Mouse (Mus musculus) hindbrain, embryonic 10.5 days (tissue): ENCODE measurements around the gene Hivep1. TPM values are rescaled to one million over a fixed set of nuclear protein-coding genes. Genes with fewer than 3 reads are reported as not detected.

Experiments
- DNase-seq: peaks from one replicate; pipeline ENCODE4 v3.0.0-alpha.2; 2017; ENCODE audit warnings: low spot score
- H3K27ac ChIP-seq: fragments of 300-500 bp; sonication (generic); 2 replicates; pipeline ENCODE4 v1.5.1; 2016; ENCODE audit warnings: mild to moderate bottlenecking, moderate library complexity
- H3K27me3 ChIP-seq: fragments of 300-500 bp; sonication (generic); 2 replicates; pipeline ENCODE4 v1.6.1; 2016; ENCODE audit warnings: mild to moderate bottlenecking; ENCODE audit not compliant: poor library complexity, insufficient read depth, severe bottlenecking
- H3K36me3 ChIP-seq: fragments of 300-500 bp; sonication (generic); 2 replicates; pipeline ENCODE4 v1.6.1; 2016; ENCODE audit warnings: mild to moderate bottlenecking, moderate library complexity
- H3K4me1 ChIP-seq: fragments of 300-500 bp; sonication (generic); replicated peaks from 2 replicates; pipeline ENCODE4 v1.6.1; 2016; ENCODE audit warnings: mild to moderate bottlenecking
- H3K4me3 ChIP-seq: fragments of 300-500 bp; sonication (generic); 2 replicates; pipeline ENCODE4 v1.5.1; 2016; ENCODE audit warnings: mild to moderate bottlenecking, moderate library complexity
- H3K9me3 ChIP-seq: fragments of 300-500 bp; sonication (generic); 2 replicates; pipeline ENCODE4 v1.6.1; 2016; ENCODE audit warnings: mild to moderate bottlenecking, moderate library complexity
- WGBS: fragments of 180-500 bp; shearing (Covaris S2); methylation state at CpG from one replicate; pipeline ENCODE4 v1.1.7; 2016; 5-methylcytosine and 5-hydroxymethylcytosine counted together
- polyA plus RNA-seq: library from polyadenylated mRNA; unstranded; fragments of >200 nt; fragmentation: Nextera tagmentation; extraction: Ambion mirVana; gene quantifications from 2 replicates; pipeline ENCODE4 v1.2.1, GENCODE M21; 2016

Hivep1 gene
- polyA plus RNA-seq, 1 experiment from 2014 or later: 8.8 TPM

- H3K4me1 ChIP-seq: peaks cover 37% of the 10 kb centered on the region
- whole genome bisulfite sequencing: 87% methylated on average over 11 of the region's 11 CpGs
- no peak for DNase-seq
Measured at GRCm38 (mm10) chr13:42103486-42104166, 51.8 kb downstream of the Hivep1 start.

GRCm38 (mm10) chr13:42104371-42104770, 52.5 kb downstream of the Hivep1 start:
- no peak overlapping the region for H3K4me3 ChIP-seq
- 93% methylated on average over 3 of the region's 3 CpGs for WGBS
- no peaks in the 10 kb centered on the region for H3K9me3 ChIP-seq
- H3K4me1 ChIP-seq: peaks cover 37% of the 10 kb centered on the region
- DNase-seq: no peak
- no peaks in the 10 kb centered on the region for H3K27me3 ChIP-seq
- no peak overlapping the region for H3K27ac ChIP-seq
- H3K36me3 ChIP-seq: no peaks in the 10 kb centered on the region

More at GRCm38 (mm10) chr13:42103486-42104166, 51.8 kb downstream of the Hivep1 start:
- Histone ChIP-seq H3K9me3 (no peaks in the 10 kb centered on the region), H3K4me3 (peak overlapping the region; percentile 20; the same call in 1 of the 2 replicates), H3K27me3 (no peaks in the 10 kb centered on the region), H3K36me3 (peaks cover 3% of the 10 kb centered on the region; the same call in 1 of the 2 replicates), H3K27ac (peak overlapping the region; percentile 73)

- Histone ChIP-seq H3K4me1 (peaks cover 15% of the 10 kb centered on the region), H3K4me3 (no peak overlapping the region), H3K27ac (no peak overlapping the region), H3K27me3 (no peaks in the 10 kb centered on the region), H3K9me3 (no peaks in the 10 kb centered on the region), H3K36me3 (no peaks in the 10 kb centered on the region)
- WGBS: 81% methylated on average over 11 of the region's 11 CpGs
- no peak for DNase-seq
Measured at GRCm38 (mm10) chr13:42108483-42109215, 56.8 kb downstream of the Hivep1 start.

GRCm38 (mm10) chr13:42110416-42110815, 58.6 kb downstream of the Hivep1 start:
- H3K4me3 ChIP-seq: no peak overlapping the region

GRCm38 (mm10) chr13:42112071-42112470, 60.2 kb downstream of the Hivep1 start:
- DNase-seq: no peak
- H3K9me3 ChIP-seq: no peaks in the 10 kb centered on the region
- H3K27ac ChIP-seq: no peak overlapping the region
- 82% methylated on average over 6 of the region's 6 CpGs for WGBS
- no peaks in the 10 kb centered on the region for H3K36me3 ChIP-seq
- no peaks in the 10 kb centered on the region for H3K27me3 ChIP-seq
- H3K4me1 ChIP-seq: peaks cover 11% of the 10 kb centered on the region; the same call in 1 of the 2 replicates
- H3K4me3 ChIP-seq: no peak overlapping the region

More at GRCm38 (mm10) chr13:42110416-42110815, 58.6 kb downstream of the Hivep1 start:
- no peak for DNase-seq
- 91% methylated on average over 3 of the region's 3 CpGs for WGBS
- Histone ChIP-seq H3K9me3 (no peaks in the 10 kb centered on the region), H3K36me3 (no peaks in the 10 kb centered on the region), H3K27ac (no peak overlapping the region), H3K4me1 (peaks cover 11% of the 10 kb centered on the region; the same call in 1 of the 2 replicates), H3K27me3 (no peaks in the 10 kb centered on the region)

GRCm38 (mm10) chr13:42112748-42113147, 60.9 kb downstream of the Hivep1 start:
- Histone ChIP-seq H3K4me1 (peaks cover 11% of the 10 kb centered on the region; the same call in 1 of the 2 replicates), H3K27me3 (no peaks in the 10 kb centered on the region), H3K27ac (no peak overlapping the region), H3K9me3 (no peaks in the 10 kb centered on the region), H3K36me3 (no peaks in the 10 kb centered on the region), H3K4me3 (no peak overlapping the region)
- DNase-seq: no peak
- WGBS: 79% methylated on average over 5 of the region's 5 CpGs

- no peak overlapping the region for H3K27ac ChIP-seq
- H3K27me3 ChIP-seq: no peaks in the 10 kb centered on the region
- WGBS: 90% methylated on average over 7 of the region's 7 CpGs
- DNase-seq: no peak
- no peak overlapping the region for H3K4me3 ChIP-seq
- no peaks in the 10 kb centered on the region for H3K9me3 ChIP-seq
- H3K36me3 ChIP-seq: no peaks in the 10 kb centered on the region
- H3K4me1 ChIP-seq: peaks cover 11% of the 10 kb centered on the region; the same call in 1 of the 2 replicates
Measured at GRCm38 (mm10) chr13:42113601-42114000, 61.8 kb downstream of the Hivep1 start.

GRCm38 (mm10) chr13:42116301-42116700, 64.5 kb downstream of the Hivep1 start:
- no peak overlapping the region for H3K27ac ChIP-seq
- no peaks in the 10 kb centered on the region for H3K36me3 ChIP-seq
- H3K4me1 ChIP-seq: peaks cover 16% of the 10 kb centered on the region; the same call in 1 of the 2 replicates
- H3K27me3 ChIP-seq: no peaks in the 10 kb centered on the region
- H3K9me3 ChIP-seq: no peaks in the 10 kb centered on the region
- no peak overlapping the region for H3K4me3 ChIP-seq
- 95% methylated on average over 6 of the region's 6 CpGs for WGBS
- no peak for DNase-seq

- Histone ChIP-seq H3K36me3 (peaks cover 8% of the 10 kb centered on the region; the same call in 1 of the 2 replicates), H3K9me3 (no peaks in the 10 kb centered on the region), H3K4me3 (no peak overlapping the region), H3K27me3 (no peaks in the 10 kb centered on the region), H3K4me1 (peaks cover 5% of the 10 kb centered on the region; the same call in 1 of the 2 replicates), H3K27ac (no peak overlapping the region)
- 89% methylated on average over 2 of the region's 2 CpGs for WGBS
- DNase-seq: no peak
Measured at GRCm38 (mm10) chr13:42119062-42119461, 67.2 kb downstream of the Hivep1 start.

- Histone ChIP-seq H3K9me3 (no peaks in the 10 kb centered on the region), H3K27me3 (no peaks in the 10 kb centered on the region), H3K27ac (no peak overlapping the region), H3K4me1 (peaks cover 5% of the 10 kb centered on the region; the same call in 1 of the 2 replicates), H3K36me3 (peaks cover 8% of the 10 kb centered on the region; the same call in 1 of the 2 replicates), H3K4me3 (no peak overlapping the region)
- 81% methylated on average over 5 of the region's 5 CpGs for WGBS
- DNase-seq: no peak
Measured at GRCm38 (mm10) chr13:42121106-42121776, 69.4 kb downstream of the Hivep1 start.

GRCm38 (mm10) chr13:42121777-42122682, 70.2 kb downstream of the Hivep1 start:
- Histone ChIP-seq H3K36me3 (peaks cover 8% of the 10 kb centered on the region; the same call in 1 of the 2 replicates), H3K4me3 (no peak overlapping the region), H3K9me3 (no peaks in the 10 kb centered on the region), H3K4me1 (peaks cover 5% of the 10 kb centered on the region; the same call in 1 of the 2 replicates), H3K27ac (no peak overlapping the region), H3K27me3 (no peaks in the 10 kb centered on the region)
- 86% methylated on average over 5 of the region's 5 CpGs for WGBS
- no peak for DNase-seq

- H3K36me3 ChIP-seq: peaks cover 7% of the 10 kb centered on the region; the same call in 1 of the 2 replicates
- no peak overlapping the region for H3K4me3 ChIP-seq
- no peaks in the 10 kb centered on the region for H3K9me3 ChIP-seq
- DNase-seq: no peak
- H3K4me1 ChIP-seq: peaks cover 13% of the 10 kb centered on the region
- H3K27ac ChIP-seq: no peak overlapping the region
- WGBS: 61% methylated on average over 3 of the region's 3 CpGs
- no peaks in the 10 kb centered on the region for H3K27me3 ChIP-seq
Measured at GRCm38 (mm10) chr13:42144627-42145026, 92.8 kb downstream of the Hivep1 start.
